Mouse (Mus musculus) embryonic facial prominence, embryonic 11.5 days (tissue): ENCODE results near the gene Arhgdia. TPM values are rescaled to one million over a fixed set of nuclear protein-coding genes. Genes with fewer than 3 reads are reported as not detected.

Experiments used
- ATAC-seq: fragments of 200-750 bp; cut with Nextera tagmentation; replicated peaks from 2 replicates; pipeline ENCODE4 v1.8.0; 2017; ENCODE audit warnings: low read depth; ENCODE audit not compliant: insufficient number of reproducible peaks, low FRiP score, low TSS enrichment
- DNase-seq: peaks from one replicate; pipeline ENCODE4 v3.0.0-alpha.2; 2015; ENCODE audit warnings: low spot score
- H3K27ac ChIP-seq: fragments of 300-500 bp; sonication (generic); replicated peaks from 2 replicates; pipeline ENCODE4 v1.5.1; 2014; ENCODE audit warnings: mild to moderate bottlenecking, low read depth, low read length, control low read depth
- H3K27me3 ChIP-seq: fragments of 300-500 bp; sonication (generic); 2 replicates; pipeline ENCODE4 v1.6.1; 2014; ENCODE audit warnings: mild to moderate bottlenecking, low read length, moderate library complexity, mixed read lengths; ENCODE audit not compliant: control insufficient read depth, insufficient read depth
- H3K36me3 ChIP-seq: fragments of 300-500 bp; sonication (generic); replicated peaks from 2 replicates; pipeline ENCODE4 v1.6.1; 2014; ENCODE audit warnings: low read depth, mild to moderate bottlenecking, low read length, moderate library complexity, mixed read lengths; ENCODE audit not compliant: control insufficient read depth, insufficient read depth
- H3K4me1 ChIP-seq: fragments of 300-500 bp; sonication (generic); 2 replicates; pipeline ENCODE4 v1.6.1; 2014; ENCODE audit warnings: low read length, mixed read lengths; ENCODE audit not compliant: control insufficient read depth, insufficient read depth
- H3K4me2 ChIP-seq: fragments of 300-500 bp; sonication (generic); 2 replicates; pipeline ENCODE4 v1.6.1; 2014; ENCODE audit warnings: low read depth, mild to moderate bottlenecking, control low read depth, low read length, moderate library complexity
- H3K4me3 ChIP-seq: fragments of 300-500 bp; sonication (generic); 2 replicates; pipeline ENCODE4 v1.5.1; 2014; ENCODE audit warnings: low read depth, low read length, control low read depth
- H3K9ac ChIP-seq: fragments of 300-500 bp; sonication (generic); replicated peaks from 2 replicates; pipeline ENCODE4 v1.6.1; 2014; ENCODE audit warnings: mild to moderate bottlenecking, control low read depth, low read length
- H3K9me3 ChIP-seq: fragments of 300-500 bp; sonication (generic); replicated peaks from 2 replicates; pipeline ENCODE4 v1.6.1; 2016; ENCODE audit warnings: mild to moderate bottlenecking, low read length, inconsistent platforms, mixed read lengths; ENCODE audit not compliant: control insufficient read depth
- WGBS: fragments of 180-500 bp; shearing (Covaris S2); extraction: QIAGEN DNeasy Blood & Tissue Kit; methylation state at CpG from one replicate; pipeline ENCODE4 v1.1.7; 2014; 5-methylcytosine and 5-hydroxymethylcytosine counted together
- microRNA-seq: library from miRNA; unstranded; fragments of <30 nt; microRNA quantifications from one replicate; pipeline ENCODE4, GENCODE M21; 2016; ENCODE audit warnings: borderline number of aligned reads
- polyA plus RNA-seq: library from polyadenylated mRNA; unstranded; fragments of >200 nt; fragmentation: Nextera tagmentation; extraction: Ambion mirVana; gene quantifications from 2 replicates; pipeline ENCODE4 v1.2.1, GENCODE M21; 2014

Arhgdia gene
- polyA plus RNA-seq, 1 experiment from 2014 or later, result 511 TPM

GRCm38 (mm10) chr11:120530085-120530964 is 51.1 kb downstream of the Arhgdia start, which contains the start of gene Gcgr:
Gcgr (plus strand) TSS chr11:120530699.
- Histone ChIP-seq H3K4me3 (peak within 1 kb of the TSS; percentile 38), H3K9me3 (no peaks in the 10 kb centered on the region), H3K27ac (no peak within 1 kb of the TSS), H3K36me3 (no peaks in the 10 kb centered on the region), H3K4me1 (peaks cover 5% of the 10 kb centered on the region), H3K27me3 (peaks cover 45% of the 10 kb centered on the region), H3K9ac (peak within 1 kb of the TSS; percentile 56), H3K4me2 (peak within 1 kb of the TSS; percentile 76)
- 7% methylated on average over 50 of the region's 62 CpGs for whole genome bisulfite sequencing
- DNase-seq (peak; percentile 52), ATAC-seq (peak; percentile 63; the same call in 1 of the 2 replicates)

GRCm38 (mm10) chr11:120528903-120529302 is 52.5 kb downstream of the Arhgdia start:
- 33% methylated on average over 4 of the region's 4 CpGs for WGBS
- H3K36me3 ChIP-seq, result no peaks in the 10 kb centered on the region
- 0 out of 2 replicates have a peak, but pooled peaks have one; percentile 26 for ATAC-seq
- no peaks in the 10 kb centered on the region for H3K9me3 ChIP-seq
- H3K9ac ChIP-seq, result no peak overlapping the region
- no peak overlapping the region for H3K27ac ChIP-seq
- H3K4me1 ChIP-seq, result peaks cover 5% of the 10 kb centered on the region
- H3K27me3 ChIP-seq, result peaks cover 45% of the 10 kb centered on the region
- no peak overlapping the region for H3K4me2 ChIP-seq
- no peak overlapping the region for H3K4me3 ChIP-seq
- no peak for DNase-seq

Small RNA genes lying within 50 kb of the gene (microRNA-seq; reads per million reads assigned to microRNA genes)
- gene Mir6936, result 1.4 reads per million

Other genes starting within 250 kb of the Arhgdia start
- 3,237 and 3,434 TPM in 2 replicates for gene Actg1, start 233.1 kb downstream of the Arhgdia start, polyA plus RNA-seq
- gene Fscn2, start 220.1 kb downstream of the Arhgdia start, polyA plus RNA-seq, result 0.20 and 0.28 TPM in 2 replicates
- 20.5 and 24.2 TPM in 2 replicates for gene Faap100, start 202.9 kb downstream of the Arhgdia start, polyA plus RNA-seq
- gene Nploc4, start 143.9 kb downstream of the Arhgdia start, polyA plus RNA-seq, result 42.5 and 44.2 TPM in 2 replicates
- 0.56 and 1.2 TPM in 2 replicates for gene Tspan10, start 139.0 kb downstream of the Arhgdia start, polyA plus RNA-seq
- gene Pde6g, start 128.1 kb downstream of the Arhgdia start, polyA plus RNA-seq, result 0.48 TPM in 1 of 2 replicates, not detected in the other
- gene Oxld1, start 123.6 kb downstream of the Arhgdia start, polyA plus RNA-seq, result 12.2 and 13.0 TPM in 2 replicates
- 26.7 and 28.5 TPM in 2 replicates for gene Ccdc137, start 123.5 kb downstream of the Arhgdia start, polyA plus RNA-seq
- 52.3 and 60.5 TPM in 2 replicates for gene Arl16, start 114.0 kb downstream of the Arhgdia start, polyA plus RNA-seq
- gene Mrpl12, start 97.0 kb downstream of the Arhgdia start, polyA plus RNA-seq, result 161 and 162 TPM in 2 replicates
- 46.9 and 53.6 TPM in 2 replicates for gene Slc25a10, start 89.8 kb downstream of the Arhgdia start, polyA plus RNA-seq
- 0.43 and 0.91 TPM in 2 replicates for gene Gcgr, start 50.9 kb downstream of the Arhgdia start, polyA plus RNA-seq
- gene Mcrip1, start 31.9 kb downstream of the Arhgdia start, polyA plus RNA-seq, result 223 and 249 TPM in 2 replicates
- not detected in 2 replicates for gene Ppp1r27, start 30.5 kb downstream of the Arhgdia start, polyA plus RNA-seq
- 626 and 629 TPM in 2 replicates for gene P4hb, start 8.4 kb downstream of the Arhgdia start, polyA plus RNA-seq
- 748 and 893 TPM in 2 replicates for gene Alyref, start 16.7 kb upstream of the Arhgdia start, polyA plus RNA-seq
- gene Anapc11, start 16.8 kb upstream of the Arhgdia start, polyA plus RNA-seq, result 177 and 197 TPM in 2 replicates
- not detected in 2 replicates for gene Npb, start 26.9 kb upstream of the Arhgdia start, polyA plus RNA-seq
- gene Pcyt2, start 36.3 kb upstream of the Arhgdia start, polyA plus RNA-seq, result 75.3 and 76.9 TPM in 2 replicates
- 20.7 and 20.8 TPM in 2 replicates for gene Sirt7, start 43.6 kb upstream of the Arhgdia start, polyA plus RNA-seq
- gene Mafg, start 52.0 kb upstream of the Arhgdia start, polyA plus RNA-seq, result 16.7 and 18.1 TPM in 2 replicates
- 26.3 and 27.1 TPM in 2 replicates for gene Pycr1, start 62.1 kb upstream of the Arhgdia start, polyA plus RNA-seq
- not detected in 2 replicates for gene Myadml2, start 66.5 kb upstream of the Arhgdia start, polyA plus RNA-seq
- 2.5 and 3.2 TPM in 2 replicates for gene Notum, start 79.6 kb upstream of the Arhgdia start, polyA plus RNA-seq
- 99.6 and 107 TPM in 2 replicates for gene Aspscr1, start 91.3 kb upstream of the Arhgdia start, polyA plus RNA-seq
- 118 and 124 TPM in 2 replicates for gene Cenpx, start 132.1 kb upstream of the Arhgdia start, polyA plus RNA-seq
- gene Lrrc45, start 132.3 kb upstream of the Arhgdia start, polyA plus RNA-seq, result 35.0 and 35.9 TPM in 2 replicates
- 9.7 and 10.9 TPM in 2 replicates for gene Rac3, start 139.8 kb upstream of the Arhgdia start, polyA plus RNA-seq
- gene Dcxr, start 145.7 kb upstream of the Arhgdia start, polyA plus RNA-seq, result 10.7 and 11.7 TPM in 2 replicates
- 3.3 and 3.7 TPM in 2 replicates for gene Cbr2, start 150.5 kb upstream of the Arhgdia start, polyA plus RNA-seq
- gene Hmga1b, start 181.2 kb upstream of the Arhgdia start, polyA plus RNA-seq, result 9.0 and 11.0 TPM in 2 replicates
- gene Rfng, start 202.6 kb upstream of the Arhgdia start, polyA plus RNA-seq, result 16.2 and 21.2 TPM in 2 replicates
- gene Gps1, start 202.6 kb upstream of the Arhgdia start, polyA plus RNA-seq, result 262 and 276 TPM in 2 replicates
- gene Dus1l, start 214.8 kb upstream of the Arhgdia start, polyA plus RNA-seq, result 72.4 and 72.8 TPM in 2 replicates
- gene Fasn, start 242.9 kb upstream of the Arhgdia start, polyA plus RNA-seq, result 56.1 and 66.1 TPM in 2 replicates